Mouse (Mus musculus) midbrain, embryonic 16.5 days (tissue): ENCODE data around the gene Ppm1j. TPM values are rescaled to one million over a fixed set of nuclear protein-coding genes. Genes with fewer than 3 reads are reported as not detected.
A peak's percentile ranks its signal among the peaks of the same experiment; 100 is the strongest.

Source experiments
- ATAC-seq: fragments of 200-750 bp; cut with Nextera tagmentation; 2 replicates; pipeline ENCODE4 v1.8.0; 2017; ENCODE audit warnings: moderate TSS enrichment
- H3K27ac ChIP-seq: fragments of 300-500 bp; sonication (generic); 2 replicates; pipeline ENCODE4 v1.5.1; 2014; ENCODE audit warnings: mild to moderate bottlenecking, low read length, mixed read lengths
- H3K27me3 ChIP-seq: fragments of 300-500 bp; sonication (generic); 2 replicates; pipeline ENCODE4 v1.6.1; 2014; ENCODE audit warnings: low read depth, low read length, mixed read lengths; ENCODE audit not compliant: control insufficient read depth, insufficient read depth
- H3K36me3 ChIP-seq: fragments of 300-500 bp; sonication (generic); 2 replicates; pipeline ENCODE4 v1.6.1; 2014; ENCODE audit warnings: mild to moderate bottlenecking, low read length, moderate library complexity, mixed read lengths; ENCODE audit not compliant: control insufficient read depth, insufficient read depth
- H3K4me1 ChIP-seq: fragments of 300-500 bp; sonication (generic); 2 replicates; pipeline ENCODE4 v1.6.1; 2014; ENCODE audit warnings: mild to moderate bottlenecking, low read length, mixed read lengths; ENCODE audit not compliant: control insufficient read depth, insufficient read depth
- H3K4me2 ChIP-seq: fragments of 300-500 bp; sonication (generic); 2 replicates; pipeline ENCODE4 v1.6.1; 2014; ENCODE audit warnings: mild to moderate bottlenecking, low read length, mixed read lengths
- H3K4me3 ChIP-seq: fragments of 300-500 bp; sonication (generic); 2 replicates; pipeline ENCODE4 v1.5.1; 2014; ENCODE audit warnings: low read depth, mild to moderate bottlenecking, low read length, moderate library complexity, mixed read lengths
- H3K9ac ChIP-seq: fragments of 300-500 bp; sonication (generic); 2 replicates; pipeline ENCODE4 v1.6.1; 2014; ENCODE audit warnings: low read depth, low read length, mixed read lengths
- H3K9me3 ChIP-seq: fragments of 300-500 bp; sonication (generic); replicated peaks from 2 replicates; pipeline ENCODE4 v1.6.1; 2014; ENCODE audit warnings: mild to moderate bottlenecking, low read length, mixed read lengths; ENCODE audit not compliant: control insufficient read depth, poor library complexity, severe bottlenecking
- WGBS: fragments of 180-500 bp; shearing (Covaris S2); extraction: QIAGEN DNeasy Blood & Tissue Kit; methylation state at CpG from one replicate; pipeline ENCODE4 v1.1.7; 2014; 5-methylcytosine and 5-hydroxymethylcytosine counted together
- polyA plus RNA-seq: library from polyadenylated mRNA; unstranded; fragments of >200 nt; fragmentation: Nextera tagmentation; extraction: Ambion mirVana; gene quantifications from 2 replicates; pipeline ENCODE4 v1.2.1, GENCODE M21; 2015

Gene Ppm1j
- polyA plus RNA-seq, 1 experiment from 2014 or later = 1.1 TPM

DNA sequence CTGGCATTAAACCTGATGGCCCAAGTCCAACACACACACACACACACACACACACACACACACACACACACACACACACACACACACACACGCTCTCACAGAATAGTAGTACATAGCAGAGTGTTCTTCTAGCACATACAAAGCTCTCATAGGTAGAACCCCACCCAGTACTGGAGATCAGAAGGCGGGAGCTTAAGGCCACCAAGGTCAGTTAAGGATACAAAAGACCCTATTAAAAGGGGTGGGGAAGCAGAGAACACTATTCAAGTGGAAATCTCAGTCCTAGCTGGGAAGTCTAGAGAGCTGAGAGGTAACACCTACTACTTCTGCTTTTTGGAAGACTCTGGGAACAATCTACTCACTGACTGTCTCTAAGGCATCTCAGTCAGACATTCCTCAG, 34.5 kb downstream of the Ppm1j start:
- no peak overlapping the region for H3K27ac ChIP-seq
- H3K9me3 ChIP-seq = no peaks in the 10 kb centered on the region
- no peak overlapping the region for H3K4me3 ChIP-seq
- no peak overlapping the region for H3K4me2 ChIP-seq
- WGBS = 88% methylated on average over 2 of the region's 2 CpGs
- H3K4me1 ChIP-seq = peaks cover 8% of the 10 kb centered on the region
- no peaks in the 10 kb centered on the region for H3K27me3 ChIP-seq
- H3K9ac ChIP-seq = no peak overlapping the region
- ATAC-seq = no peak
- H3K36me3 ChIP-seq = no peaks in the 10 kb centered on the region

- Histone ChIP-seq H3K27ac (no peak overlapping the region), H3K4me1 (peaks cover 8% of the 10 kb centered on the region), H3K27me3 (no peaks in the 10 kb centered on the region), H3K9me3 (no peaks in the 10 kb centered on the region), H3K9ac (no peak overlapping the region), H3K4me3 (no peak overlapping the region), H3K36me3 (peaks cover 4% of the 10 kb centered on the region; the same call in 1 of the 2 replicates), H3K4me2 (no peak overlapping the region)
- 96% methylated on average over 7 of the region's 7 CpGs for WGBS
- ATAC-seq = no peak
These were observed 35.3 kb downstream of the Ppm1j start for GRCm38 (mm10) chr3:104816130-104816529.

GRCm38 (mm10) chr3:104817481-104817990, 36.7 kb downstream of the Ppm1j start:
- H3K4me3 ChIP-seq = peak overlapping the region; percentile 67
- peaks cover 8% of the 10 kb centered on the region for H3K4me1 ChIP-seq
- H3K36me3 ChIP-seq = peaks cover 8% of the 10 kb centered on the region; the same call in 1 of the 2 replicates
- under 1% methylated on average over 46 of the region's 46 CpGs for WGBS
- H3K9ac ChIP-seq = peak overlapping the region; percentile 64
- H3K9me3 ChIP-seq = no peaks in the 10 kb centered on the region
- peak overlapping the region; percentile 17 for H3K27ac ChIP-seq
- H3K27me3 ChIP-seq = no peaks in the 10 kb centered on the region
- peak overlapping the region; percentile 96 for H3K4me2 ChIP-seq
- ATAC-seq = peak; percentile 88

- peak within 1 kb of the TSS; percentile 67 for H3K4me3 ChIP-seq
- H3K4me1 ChIP-seq = peaks cover 8% of the 10 kb centered on the region
- no peaks in the 10 kb centered on the region for H3K9me3 ChIP-seq
- peaks cover 8% of the 10 kb centered on the region; the same call in 1 of the 2 replicates for H3K36me3 ChIP-seq
- ATAC-seq = peak; percentile 78
- peak within 1 kb of the TSS; percentile 64 for H3K9ac ChIP-seq
- H3K27ac ChIP-seq = peak within 1 kb of the TSS; percentile 17
- peak within 1 kb of the TSS; percentile 96 for H3K4me2 ChIP-seq
- H3K27me3 ChIP-seq = no peaks in the 10 kb centered on the region
- WGBS = under 1% methylated on average over 40 of the region's 40 CpGs
These were observed 37.3 kb downstream of the Ppm1j start, which contains the start of gene Mov10 for GRCm38 (mm10) chr3:104817991-104818748. Gene Mov10, minus strand, starts transcription at chr3:104818563.

GRCm38 (mm10) chr3:104818749-104819134, 37.9 kb downstream of the Ppm1j start:
- WGBS = 6% methylated on average over 3 of the region's 3 CpGs
- Histone ChIP-seq H3K9ac (no peak overlapping the region), H3K27me3 (no peaks in the 10 kb centered on the region), H3K27ac (no peak overlapping the region), H3K4me2 (peak overlapping the region; percentile 96), H3K9me3 (no peaks in the 10 kb centered on the region), H3K4me1 (peaks cover 8% of the 10 kb centered on the region), H3K36me3 (peaks cover 8% of the 10 kb centered on the region; the same call in 1 of the 2 replicates), H3K4me3 (peak overlapping the region; percentile 67)
- no peak for ATAC-seq

GRCm38 (mm10) chr3:104820426-104820825, 39.6 kb downstream of the Ppm1j start:
- Histone ChIP-seq H3K4me1 (peaks cover 8% of the 10 kb centered on the region), H3K9me3 (no peaks in the 10 kb centered on the region), H3K9ac (no peak overlapping the region), H3K27ac (no peak overlapping the region), H3K36me3 (peaks cover 9% of the 10 kb centered on the region; the same call in 1 of the 2 replicates), H3K4me3 (no peak overlapping the region), H3K4me2 (no peak overlapping the region), H3K27me3 (no peaks in the 10 kb centered on the region)
- no peak for ATAC-seq
- 45% methylated on average over 1 of the region's 1 CpGs for WGBS

- peaks cover 4% of the 10 kb centered on the region; the same call in 1 of the 2 replicates for H3K4me1 ChIP-seq
- no peak overlapping the region for H3K4me3 ChIP-seq
- no peak overlapping the region for H3K27ac ChIP-seq
- H3K27me3 ChIP-seq = no peaks in the 10 kb centered on the region
- no peak for ATAC-seq
- peaks cover 10% of the 10 kb centered on the region; the same call in 1 of the 2 replicates for H3K36me3 ChIP-seq
- H3K9me3 ChIP-seq = no peaks in the 10 kb centered on the region
- H3K4me2 ChIP-seq = no peak overlapping the region
- no peak overlapping the region for H3K9ac ChIP-seq
- 88% methylated on average over 3 of the region's 3 CpGs for WGBS
These were observed 41.6 kb downstream of the Ppm1j start for GRCm38 (mm10) chr3:104822413-104822812.
